Mouse (Mus musculus) cerebellum, postnatal 4 days (tissue): ENCODE measurements around the gene Lrp8.
A peak's percentile ranks its signal among the peaks of the same experiment; 100 is the strongest.

Experiments
- DNase-seq, 2 experiments: peaks; one replicate each; pipeline ENCODE4 v3.0.0; 2022; ENCODE audit warnings: low spot score in 2 of 2, mixed read lengths in 1 of 2

The Lrp8 gene

GRCm38 (mm10) chr4:107802185-107802449, at the start of gene Lrp8:
Lrp8 (plus strand) TSS chr4:107802261.
- no peak for DNase-seq

- DNase-seq, result no peak
These were observed 45.8 kb upstream of the Lrp8 start for GRCm38 (mm10) chr4:107756222-107756621.

GRCm38 (mm10) chr4:107757487-107758470, 44.3 kb upstream of the Lrp8 start:
- DNase-seq, result no peak

GRCm38 (mm10) chr4:107758938-107759337, 43.1 kb upstream of the Lrp8 start:
- no peak for DNase-seq

- no peak for DNase-seq
These were observed 39.1 kb upstream of the Lrp8 start for GRCm38 (mm10) chr4:107763001-107763400.

GRCm38 (mm10) chr4:107763598-107763997, 38.5 kb upstream of the Lrp8 start:
- no peak for DNase-seq

- no peak for DNase-seq
These were observed 36.8 kb upstream of the Lrp8 start for GRCm38 (mm10) chr4:107765196-107765813.

GRCm38 (mm10) chr4:107766182-107766581, 35.9 kb upstream of the Lrp8 start:
- DNase-seq, result no peak

GRCm38 (mm10) chr4:107772122-107772825, 29.8 kb upstream of the Lrp8 start:
- no peak for DNase-seq

- no peak for DNase-seq
These were observed 27.2 kb upstream of the Lrp8 start for GRCm38 (mm10) chr4:107774868-107775267.

GRCm38 (mm10) chr4:107775672-107776071, 26.4 kb upstream of the Lrp8 start:
- DNase-seq, result peak in 1 of 2 experiments; percentile 27

GRCm38 (mm10) chr4:107776990-107777673, 24.9 kb upstream of the Lrp8 start:
- no peak for DNase-seq

- DNase-seq, result no peak
These were observed 18.5 kb upstream of the Lrp8 start for GRCm38 (mm10) chr4:107783541-107783940.

GRCm38 (mm10) chr4:107788841-107789240, 13.2 kb upstream of the Lrp8 start:
- DNase-seq, result no peak

GRCm38 (mm10) chr4:107800801-107801200, 1.3 kb upstream of the Lrp8 start:
- no peak for DNase-seq

- DNase-seq, result peak; percentile 51 to 78
These were observed 486 bp upstream of the Lrp8 start for GRCm38 (mm10) chr4:107801366-107802184.

- peak in 1 of 2 experiments; percentile 47 for DNase-seq
These were observed 630 bp downstream of the Lrp8 start for GRCm38 (mm10) chr4:107802450-107803331.

- peak; percentile 51 to 61 for DNase-seq
These were observed 1.5 kb downstream of the Lrp8 start for GRCm38 (mm10) chr4:107803351-107804106.

GRCm38 (mm10) chr4:107805491-107805890, 3.4 kb downstream of the Lrp8 start:
- no peak for DNase-seq
